Mouse (Mus musculus) kidney, adult 2 months (tissue): ENCODE results near the gene Lgals9.
A peak's percentile ranks its signal among the peaks of the same experiment; 100 is the strongest.

Experiments used
- CTCF ChIP-seq: fragments of 200-500 bp; conservative IDR thresholded peaks from 2 replicates; pipeline ENCODE4 v1.5.1; 2011; ENCODE audit warnings: low read depth, mild to moderate bottlenecking, control low read depth, low read length, moderate library complexity, mixed read lengths; ENCODE audit not compliant: insufficient read depth, insufficient read length
- POLR2A ChIP-seq: fragments of 200-500 bp; IDR thresholded peaks from one replicate; pipeline ENCODE4 v1.6.1; 2011; ENCODE audit warnings: low read depth, low read length, control low read depth

GRCm38 (mm10) chr11:78984483-78985177 lies at the start of gene Lgals9:
- TF ChIP-seq POLR2A (peak; percentile 27), CTCF (no peak)
